Mouse (Mus musculus): ENCODE results near the gene Rpn1. TPM values are rescaled to one million over a fixed set of nuclear protein-coding genes. Genes with fewer than 3 reads are reported as not detected.

Rpn1 gene
- polyA plus RNA-seq, 1 experiment = 128 TPM

DNA sequence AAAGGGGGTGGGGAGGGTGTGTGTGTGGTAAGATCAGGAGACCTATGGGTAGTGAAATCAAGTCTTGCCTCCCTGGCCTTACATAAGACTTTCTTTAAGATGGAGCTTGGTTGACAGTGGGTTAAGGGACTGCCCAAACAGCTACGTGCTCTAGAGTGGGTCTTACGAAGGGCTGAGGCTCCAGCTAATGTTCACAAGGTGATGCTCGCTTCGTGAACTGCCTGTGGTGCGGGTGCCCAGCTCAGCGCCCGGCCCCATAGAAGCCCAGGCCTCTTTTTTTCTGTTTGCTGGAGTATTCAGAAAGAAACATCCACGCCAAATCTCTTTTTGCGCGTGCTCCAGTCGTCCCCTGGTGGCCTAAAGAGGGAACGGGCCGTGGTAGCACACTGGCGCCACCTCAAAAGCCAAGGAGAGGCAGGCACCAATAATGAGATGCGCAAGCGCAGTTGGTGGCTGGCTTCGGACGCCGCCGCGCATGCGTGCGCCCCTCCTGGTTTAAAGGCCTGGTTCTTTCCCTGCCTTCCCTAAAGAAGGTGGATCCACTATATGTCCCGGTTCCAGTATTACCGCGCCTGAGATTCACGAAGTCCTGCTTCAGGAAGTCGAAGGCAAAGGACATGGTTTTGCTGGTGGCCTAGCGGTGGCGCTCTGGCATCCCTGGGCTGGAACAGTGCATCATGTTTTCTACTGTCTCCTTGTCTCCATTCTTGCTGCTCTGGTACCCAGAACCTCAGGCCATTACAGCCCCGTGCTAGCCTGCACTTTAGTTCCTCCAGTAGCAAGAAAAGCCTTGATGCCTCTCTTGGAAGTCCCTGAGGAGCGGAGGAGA lies 21.7 kb downstream of the Rpn1 start:
- no peaks in the 10 kb centered on the region for H3K27me3 ChIP-seq (ENCODE audit: control insufficient read depth, insufficient read depth, insufficient read length)
- H3K4me2 ChIP-seq (ENCODE audit: low read depth) = no peak overlapping the region
- TF ChIP-seq TCF12 (IDR thresholded peaks at IDR 0.05; ENCODE audit: insufficient read depth, poor library complexity, severe bottlenecking) = no peak
- peaks cover 15% of the 10 kb centered on the region for H3K36me3 ChIP-seq (ENCODE audit: control insufficient read depth, insufficient read depth)
- no peak overlapping the region for H3K4me3 ChIP-seq
- no peaks in the 10 kb centered on the region for H3K79me2 ChIP-seq (ENCODE audit: control insufficient read depth, insufficient read depth)
- H3ac ChIP-seq (ENCODE audit: control insufficient read depth, insufficient read length) = no peak overlapping the region

DNA sequence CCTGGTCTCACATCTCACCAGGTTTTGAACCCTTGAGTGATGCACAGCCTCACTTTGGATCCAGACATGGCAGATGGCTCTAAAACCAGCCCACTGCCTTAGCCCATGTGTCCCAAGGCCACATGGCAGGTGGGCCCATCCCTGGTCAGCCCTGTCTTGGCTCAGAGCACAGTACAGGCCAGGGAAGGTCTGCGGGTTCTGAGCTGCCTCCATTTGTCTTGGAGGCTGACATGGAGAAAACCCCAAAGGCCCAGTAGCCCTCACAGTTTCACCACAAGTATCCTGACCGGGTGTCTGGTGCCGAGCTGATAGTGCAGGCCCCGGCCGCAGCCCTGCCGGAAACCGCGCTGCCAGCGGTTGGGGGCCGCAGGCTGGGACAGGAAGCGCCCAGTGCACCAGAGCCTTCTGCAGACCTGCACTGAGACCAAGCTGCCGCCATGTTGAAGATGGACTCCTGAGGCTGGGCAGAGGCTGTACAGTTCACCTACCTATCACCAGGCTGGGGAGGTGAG lies 22.4 kb downstream of the Rpn1 start:
- Histone ChIP-seq H3K79me2 (ENCODE audit: control insufficient read depth, insufficient read depth) (no peaks in the 10 kb centered on the region), H3K4me2 (ENCODE audit: low read depth) (no peak overlapping the region), H3K36me3 (ENCODE audit: control insufficient read depth, insufficient read depth) (peaks cover 11% of the 10 kb centered on the region), H3K4me3 (no peak overlapping the region), H3ac (ENCODE audit: control insufficient read depth, insufficient read length) (no peak overlapping the region), H3K27me3 (ENCODE audit: control insufficient read depth, insufficient read depth, insufficient read length) (no peaks in the 10 kb centered on the region)
- TF ChIP-seq POLR2AphosphoS2 (IDR thresholded peaks at IDR 0.05; ENCODE audit: insufficient read length, low read depth) (peak; percentile 44), TCF12 (IDR thresholded peaks at IDR 0.05; ENCODE audit: insufficient read depth, poor library complexity, severe bottlenecking) (no peak)

DNA sequence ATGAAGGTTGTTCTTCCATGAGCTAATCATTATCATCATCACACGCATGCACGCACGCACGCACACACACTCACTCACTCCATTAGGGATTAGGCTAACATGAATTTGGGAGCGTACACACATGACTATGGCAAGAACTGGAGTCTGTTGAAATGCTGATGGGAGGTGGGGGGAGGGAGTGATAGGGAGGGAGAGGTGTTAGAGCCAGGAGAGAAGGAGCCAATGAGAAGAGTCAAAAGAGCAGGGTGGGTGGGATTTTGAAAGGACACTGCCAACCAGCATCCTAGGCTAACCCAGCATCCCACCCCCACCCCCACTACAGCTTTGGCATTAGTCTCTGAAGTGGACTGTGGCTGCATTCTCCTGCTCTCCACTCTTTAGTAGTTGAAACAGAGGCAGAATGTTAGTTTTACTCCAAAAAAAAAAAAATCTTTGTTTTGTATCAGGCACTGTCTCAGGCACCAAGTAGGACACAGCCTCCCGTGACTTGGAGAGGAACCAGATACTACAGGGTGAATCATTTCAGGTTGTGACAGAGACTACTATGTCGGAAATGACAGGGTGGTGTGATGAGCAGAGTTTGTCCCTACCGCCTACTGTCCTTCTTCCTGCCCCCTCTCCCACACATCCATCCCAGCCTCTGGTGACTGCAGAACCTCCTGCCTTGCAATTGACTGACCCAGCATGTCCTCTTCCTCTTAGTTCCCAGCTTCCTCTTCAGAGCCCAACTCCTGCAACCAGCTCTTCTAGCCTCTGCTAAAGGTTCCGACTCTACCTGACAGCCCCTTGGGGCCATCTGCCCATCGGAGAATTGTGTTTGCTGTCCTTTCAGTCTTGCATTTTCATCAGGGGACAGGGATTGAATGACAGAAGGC lies 23.6 kb downstream of the Rpn1 start:
- no peak for TF ChIP-seq MYOD1 (IDR thresholded peaks at IDR 0.05; ENCODE audit: control insufficient read depth in 1 of 3, insufficient read length in 2 of 3, low read depth in 2 of 3)
- no peak for TF ChIP-seq MYOG (IDR thresholded peaks at IDR 0.05; ENCODE audit: control insufficient read depth in 1 of 3, insufficient read depth in 1 of 3, insufficient read length in 2 of 3, low read depth in 2 of 3)
- no peak for TF ChIP-seq POLR2A (IDR thresholded peaks at IDR 0.05; ENCODE audit: insufficient read length, low read depth)
- no peak for TF ChIP-seq MAX (IDR thresholded peaks at IDR 0.05; ENCODE audit: low read depth)
- no peak for TF ChIP-seq TCF12 (IDR thresholded peaks at IDR 0.05; ENCODE audit: insufficient read depth, poor library complexity, severe bottlenecking)
- TF ChIP-seq E2F4 (IDR thresholded peaks at IDR 0.05; ENCODE audit: insufficient read depth) = no peak
- no peak for TF ChIP-seq REST (IDR thresholded peaks at IDR 0.05; ENCODE audit: insufficient read depth, insufficient read length)
- TF ChIP-seq TCF3 (IDR thresholded peaks at IDR 0.05; ENCODE audit: insufficient read length, low read depth) = no peak
- no peak for TF ChIP-seq POLR2AphosphoS2 (IDR thresholded peaks at IDR 0.05; ENCODE audit: insufficient read length, low read depth)
- TF ChIP-seq USF1 (IDR thresholded peaks at IDR 0.05; ENCODE audit: low read depth) = no peak
- TF ChIP-seq CEBPB (IDR thresholded peaks at IDR 0.05; ENCODE audit: insufficient read depth, poor library complexity, severe bottlenecking) = no peak
- TF ChIP-seq SRF (IDR thresholded peaks at IDR 0.05; ENCODE audit: control insufficient read depth, insufficient read length, low read depth) = no peak
- Histone ChIP-seq H3K4me2 (ENCODE audit: low read depth) (no peak overlapping the region), H3K4me3 (no peak overlapping the region), H3K27me3 (ENCODE audit: control insufficient read depth, insufficient read depth, insufficient read length) (peaks cover 4% of the 10 kb centered on the region), H3K36me3 (ENCODE audit: control insufficient read depth, insufficient read depth) (no peaks in the 10 kb centered on the region), H3K79me2 (ENCODE audit: control insufficient read depth, insufficient read depth) (no peaks in the 10 kb centered on the region), H3ac (ENCODE audit: control insufficient read depth, insufficient read length) (no peak overlapping the region)

DNA sequence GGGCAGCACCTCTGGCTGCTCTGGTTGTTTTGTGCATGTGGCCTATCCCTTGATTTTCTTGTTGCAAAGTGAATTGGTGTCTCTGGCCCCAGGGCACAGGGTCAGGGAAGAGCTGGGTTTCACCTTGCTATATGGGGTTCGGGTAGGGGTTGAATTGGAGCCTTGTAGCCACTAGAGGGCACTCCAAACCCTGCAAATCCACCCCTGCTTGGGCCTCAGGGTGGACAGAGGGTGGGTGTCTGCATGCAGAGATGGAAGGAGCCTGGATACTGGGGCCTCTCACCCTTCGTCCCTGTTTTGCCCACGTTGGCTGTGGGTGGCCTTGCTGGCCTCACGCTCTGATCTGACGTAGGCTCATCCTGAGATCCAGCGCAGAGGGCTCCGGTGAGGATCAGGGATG lies 28.9 kb downstream of the Rpn1 start:
- no peaks in the 10 kb centered on the region for H3K79me2 ChIP-seq (ENCODE audit: control insufficient read depth, insufficient read depth)
- no peak overlapping the region for H3ac ChIP-seq (ENCODE audit: control insufficient read depth, insufficient read length)
- peaks cover 4% of the 10 kb centered on the region for H3K27me3 ChIP-seq (ENCODE audit: control insufficient read depth, insufficient read depth, insufficient read length)
- no peak for TF ChIP-seq TCF12 (IDR thresholded peaks at IDR 0.05; ENCODE audit: insufficient read depth, poor library complexity, severe bottlenecking)
- TF ChIP-seq POLR2A (IDR thresholded peaks at IDR 0.05; ENCODE audit: insufficient read length, low read depth) = no peak
- TF ChIP-seq POLR2AphosphoS2 (IDR thresholded peaks at IDR 0.05; ENCODE audit: insufficient read length, low read depth) = no peak
- no peak for TF ChIP-seq REST (IDR thresholded peaks at IDR 0.05; ENCODE audit: insufficient read depth, insufficient read length)
- no peak for TF ChIP-seq MYOD1 (IDR thresholded peaks at IDR 0.05; ENCODE audit: control insufficient read depth in 1 of 3, insufficient read length in 2 of 3, low read depth in 2 of 3)
- no peak for TF ChIP-seq MAX (IDR thresholded peaks at IDR 0.05; ENCODE audit: low read depth)
- no peak for TF ChIP-seq SRF (IDR thresholded peaks at IDR 0.05; ENCODE audit: control insufficient read depth, insufficient read length, low read depth)
- no peak for TF ChIP-seq USF1 (IDR thresholded peaks at IDR 0.05; ENCODE audit: low read depth)
- no peak for TF ChIP-seq E2F4 (IDR thresholded peaks at IDR 0.05; ENCODE audit: insufficient read depth)
- no peak for TF ChIP-seq TCF3 (IDR thresholded peaks at IDR 0.05; ENCODE audit: insufficient read length, low read depth)
- TF ChIP-seq MYOG (IDR thresholded peaks at IDR 0.05; ENCODE audit: control insufficient read depth in 1 of 3, insufficient read depth in 1 of 3, insufficient read length in 2 of 3, low read depth in 2 of 3) = no peak
- no peak for TF ChIP-seq CEBPB (IDR thresholded peaks at IDR 0.05; ENCODE audit: insufficient read depth, poor library complexity, severe bottlenecking)
- H3K36me3 ChIP-seq (ENCODE audit: control insufficient read depth, insufficient read depth) = no peaks in the 10 kb centered on the region
- no peak overlapping the region for H3K4me2 ChIP-seq (ENCODE audit: low read depth)
- no peak overlapping the region for H3K4me3 ChIP-seq

DNA sequence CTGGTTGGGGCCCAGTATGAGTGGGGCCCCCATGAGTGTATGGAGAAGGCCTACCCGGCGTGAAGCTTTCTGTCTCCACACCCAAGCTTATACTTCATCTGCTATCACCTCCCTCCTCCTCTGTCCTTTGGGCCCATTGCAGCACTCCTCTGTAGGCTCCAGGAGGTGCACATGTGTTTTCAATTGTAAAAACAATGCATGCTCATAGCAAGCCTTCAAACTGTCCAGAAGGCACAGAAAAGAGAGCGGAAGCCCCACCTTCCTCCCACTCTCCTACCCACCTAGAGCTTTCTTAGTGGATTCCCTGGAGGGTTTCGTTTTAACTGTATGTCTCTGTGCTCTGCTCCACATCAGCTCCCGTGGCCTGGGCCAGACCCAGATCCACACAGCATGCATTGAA lies 30.1 kb downstream of the Rpn1 start:
- TF ChIP-seq POLR2A (IDR thresholded peaks at IDR 0.05; ENCODE audit: insufficient read length, low read depth) = no peak
- no peak for TF ChIP-seq TCF3 (IDR thresholded peaks at IDR 0.05; ENCODE audit: insufficient read length, low read depth)
- no peak for TF ChIP-seq REST (IDR thresholded peaks at IDR 0.05; ENCODE audit: insufficient read depth, insufficient read length)
- no peak for TF ChIP-seq MAX (IDR thresholded peaks at IDR 0.05; ENCODE audit: low read depth)
- TF ChIP-seq POLR2AphosphoS2 (IDR thresholded peaks at IDR 0.05; ENCODE audit: insufficient read length, low read depth) = no peak
- no peak for TF ChIP-seq CEBPB (IDR thresholded peaks at IDR 0.05; ENCODE audit: insufficient read depth, poor library complexity, severe bottlenecking)
- TF ChIP-seq USF1 (IDR thresholded peaks at IDR 0.05; ENCODE audit: low read depth) = no peak
- no peak for TF ChIP-seq MYOG (IDR thresholded peaks at IDR 0.05; ENCODE audit: control insufficient read depth in 1 of 3, insufficient read depth in 1 of 3, insufficient read length in 2 of 3, low read depth in 2 of 3)
- TF ChIP-seq MYOD1 (IDR thresholded peaks at IDR 0.05; ENCODE audit: control insufficient read depth in 1 of 3, insufficient read length in 2 of 3, low read depth in 2 of 3) = no peak
- no peak for TF ChIP-seq SRF (IDR thresholded peaks at IDR 0.05; ENCODE audit: control insufficient read depth, insufficient read length, low read depth)
- no peak for TF ChIP-seq TCF12 (IDR thresholded peaks at IDR 0.05; ENCODE audit: insufficient read depth, poor library complexity, severe bottlenecking)
- no peak for TF ChIP-seq E2F4 (IDR thresholded peaks at IDR 0.05; ENCODE audit: insufficient read depth)
- no peak overlapping the region for H3K4me3 ChIP-seq
- H3K79me2 ChIP-seq (ENCODE audit: control insufficient read depth, insufficient read depth) = no peaks in the 10 kb centered on the region
- H3K27me3 ChIP-seq (ENCODE audit: control insufficient read depth, insufficient read depth, insufficient read length) = peaks cover 4% of the 10 kb centered on the region
- H3K36me3 ChIP-seq (ENCODE audit: control insufficient read depth, insufficient read depth) = no peaks in the 10 kb centered on the region
- no peak overlapping the region for H3K4me2 ChIP-seq (ENCODE audit: low read depth)
- H3ac ChIP-seq (ENCODE audit: control insufficient read depth, insufficient read length) = no peak overlapping the region

Measured in myocyte (in vitro differentiated cells).